Mouse (Mus musculus): ENCODE data around the gene Zfp93. TPM values are rescaled to one million over a fixed set of nuclear protein-coding genes. Genes with fewer than 3 reads are reported as not detected.

Gene Zfp93
- polyA plus RNA-seq, 1 experiment from 2014 or later: 5.3 TPM

DNA sequence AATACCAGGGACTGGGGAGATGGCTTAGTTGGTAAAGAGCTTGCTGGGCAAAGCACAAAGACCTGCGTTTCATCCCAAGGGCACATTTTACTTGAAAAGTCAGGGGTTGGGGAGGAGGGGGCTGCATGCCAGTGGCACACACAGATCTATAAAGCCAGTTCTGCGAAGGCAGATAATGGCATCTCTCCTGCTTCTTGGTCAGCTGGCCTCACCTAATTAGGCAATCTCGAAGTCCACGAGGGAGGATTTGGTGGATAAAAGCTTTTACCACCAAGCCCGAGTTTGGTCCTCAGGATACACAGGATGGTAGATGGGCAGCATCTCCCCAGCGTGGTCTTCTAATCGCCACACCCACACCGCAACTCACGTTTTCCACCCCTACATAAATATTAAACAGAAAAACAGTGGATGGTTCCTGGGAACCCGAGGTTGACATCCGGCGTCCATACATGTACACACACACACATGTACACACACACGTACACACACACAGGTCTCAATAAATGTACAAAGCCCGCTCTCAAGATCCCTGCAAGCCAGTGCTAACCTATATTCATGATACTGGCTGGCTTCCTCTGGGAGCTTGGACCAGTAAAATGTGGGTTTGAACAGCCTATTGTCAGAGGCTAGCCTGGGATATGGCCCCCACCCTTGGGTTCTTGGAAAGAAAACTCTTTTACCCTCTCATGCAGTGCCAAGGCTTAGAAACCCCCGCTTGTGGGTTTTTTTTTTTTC is 27.3 kb downstream of the Zfp93 start:
- H3K4me3 ChIP-seq (ENCODE audit: low read depth, low read length): no peak overlapping the region
- H3K4me1 ChIP-seq (ENCODE audit: insufficient read depth, low read depth, low read length): peaks cover 4% of the 10 kb centered on the region; the same call in 1 of the 2 replicates
- whole genome bisulfite sequencing: 93% methylated on average over 15 of the region's 15 CpGs
- no peaks in the 10 kb centered on the region for H3K27me3 ChIP-seq (replicated peaks; ENCODE audit: insufficient read depth, low read length)
- no peak for TF ChIP-seq CTCF (IDR thresholded peaks at IDR 0.05)
- TF ChIP-seq EP300 (IDR thresholded peaks at IDR 0.05): no peak
- ATAC-seq (no peak), DNase-seq (ENCODE audit: low spot score) (no peak)
- H3K9ac ChIP-seq (replicated peaks; ENCODE audit: low read depth): no peak overlapping the region
- H3K9me3 ChIP-seq (ENCODE audit: low read length): no peaks in the 10 kb centered on the region
- peaks cover 15% of the 10 kb centered on the region for H3K36me3 ChIP-seq (ENCODE audit: insufficient read depth, low read length)
- H3K27ac ChIP-seq (ENCODE audit: low read length): no peak overlapping the region
- no peak overlapping the region for H3K4me2 ChIP-seq (replicated peaks; ENCODE audit: low read depth, low read length)

DNA sequence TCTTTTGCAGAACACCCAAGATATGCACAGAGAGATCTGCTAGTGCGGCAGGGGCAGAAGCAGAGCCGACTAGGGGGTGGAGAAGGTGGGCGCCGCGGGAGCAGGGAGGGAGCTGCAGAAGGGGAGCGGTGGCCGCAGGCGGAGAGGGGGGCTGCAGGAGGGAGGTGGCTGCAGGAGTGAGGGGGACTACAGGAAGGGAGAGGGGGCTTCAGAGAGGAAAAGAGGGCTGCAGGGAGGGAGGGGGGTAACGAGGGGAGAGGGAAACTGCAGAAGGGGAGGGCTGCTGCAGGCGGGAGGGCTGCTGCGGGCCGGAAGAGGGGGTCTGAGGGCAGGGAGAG is 28.4 kb downstream of the Zfp93 start:
- no peak for ATAC-seq

GRCm38 (mm10) chr7:24298973-24299708 is 28.9 kb downstream of the Zfp93 start:
- Histone ChIP-seq H3K4me1 (ENCODE audit: insufficient read depth, low read depth, low read length) (peaks cover 4% of the 10 kb centered on the region; the same call in 1 of the 2 replicates), H3K27me3 (replicated peaks; ENCODE audit: insufficient read depth, low read length) (no peaks in the 10 kb centered on the region), H3K9me3 (ENCODE audit: low read length) (no peaks in the 10 kb centered on the region), H3K4me3 (ENCODE audit: low read depth, low read length) (peak overlapping the region; percentile 65), H3K4me2 (replicated peaks; ENCODE audit: low read depth, low read length) (peak overlapping the region; percentile 86), H3K9ac (replicated peaks; ENCODE audit: low read depth) (peak overlapping the region; percentile 56), H3K36me3 (ENCODE audit: insufficient read depth, low read length) (peaks cover 14% of the 10 kb centered on the region), H3K27ac (ENCODE audit: low read length) (peak overlapping the region; percentile 54; the same call in 1 of the 2 replicates)
- ATAC-seq (peak; percentile 90), DNase-seq (ENCODE audit: low spot score) (peak; percentile 93)
- WGBS: under 1% methylated on average over 45 of the region's 47 CpGs
- TF ChIP-seq EP300 (IDR thresholded peaks at IDR 0.05) (no peak), CTCF (IDR thresholded peaks at IDR 0.05) (peak; percentile 63)

More for the DNA sequence above, 28.4 kb downstream of the Zfp93 start:
- WGBS: under 1% methylated on average over 12 of the region's 12 CpGs
- no peak for DNase-seq (ENCODE audit: low spot score)
- Histone ChIP-seq H3K9ac (replicated peaks; ENCODE audit: low read depth) (peak overlapping the region; percentile 56), H3K27me3 (replicated peaks; ENCODE audit: insufficient read depth, low read length) (no peaks in the 10 kb centered on the region), H3K9me3 (ENCODE audit: low read length) (no peaks in the 10 kb centered on the region), H3K36me3 (ENCODE audit: insufficient read depth, low read length) (peaks cover 14% of the 10 kb centered on the region), H3K4me2 (replicated peaks; ENCODE audit: low read depth, low read length) (peak overlapping the region; percentile 86), H3K4me1 (ENCODE audit: insufficient read depth, low read depth, low read length) (peaks cover 4% of the 10 kb centered on the region; the same call in 1 of the 2 replicates), H3K27ac (ENCODE audit: low read length) (no peak overlapping the region), H3K4me3 (ENCODE audit: low read depth, low read length) (peak overlapping the region; percentile 65)
- no peak for TF ChIP-seq EP300 (IDR thresholded peaks at IDR 0.05)
- TF ChIP-seq CTCF (IDR thresholded peaks at IDR 0.05): no peak

DNA sequence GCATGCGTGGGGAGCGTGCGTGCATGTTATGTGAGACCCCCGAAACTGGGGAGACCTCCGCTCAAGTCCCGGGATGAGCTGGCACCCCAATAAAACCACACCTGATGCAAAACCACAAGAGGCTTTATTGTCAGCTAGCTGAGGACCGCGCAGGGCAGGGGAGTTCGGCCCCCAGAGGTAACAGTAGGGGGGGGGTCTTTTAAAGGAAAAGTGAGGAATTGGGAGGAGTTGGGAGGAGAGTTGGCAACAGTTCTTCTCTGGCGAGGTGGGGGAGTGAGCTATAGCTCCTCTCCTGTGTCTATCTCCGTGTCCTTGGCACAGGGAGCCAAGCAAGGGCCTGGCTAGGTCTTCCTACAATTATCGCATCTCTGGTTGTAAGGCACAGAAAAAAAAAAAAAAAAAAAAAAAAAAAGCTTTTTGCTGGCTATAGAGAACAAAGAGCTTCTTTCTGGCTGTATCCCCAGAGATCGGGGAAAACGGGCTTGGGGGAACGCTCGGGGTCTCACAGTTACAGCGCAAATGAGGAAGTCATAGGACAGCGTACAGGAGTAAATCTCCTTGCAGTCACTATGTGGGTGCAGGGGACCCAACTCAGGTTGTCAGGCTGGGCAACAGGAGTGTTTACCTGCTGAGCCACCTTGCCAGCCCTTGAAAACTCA is 29.7 kb downstream of the Zfp93 start:
- peak overlapping the region; percentile 86 for H3K4me2 ChIP-seq (replicated peaks; ENCODE audit: low read depth, low read length)
- H3K4me1 ChIP-seq (ENCODE audit: insufficient read depth, low read depth, low read length): peaks cover 4% of the 10 kb centered on the region; the same call in 1 of the 2 replicates
- peaks cover 10% of the 10 kb centered on the region for H3K36me3 ChIP-seq (ENCODE audit: insufficient read depth, low read length)
- peak overlapping the region; percentile 65 for H3K4me3 ChIP-seq (ENCODE audit: low read depth, low read length)
- ATAC-seq (no peak), DNase-seq (ENCODE audit: low spot score) (no peak)
- 2% methylated on average over 18 of the region's 18 CpGs for WGBS
- H3K9me3 ChIP-seq (ENCODE audit: low read length): no peaks in the 10 kb centered on the region
- no peak overlapping the region for H3K27ac ChIP-seq (ENCODE audit: low read length)
- H3K9ac ChIP-seq (replicated peaks; ENCODE audit: low read depth): no peak overlapping the region
- no peaks in the 10 kb centered on the region for H3K27me3 ChIP-seq (replicated peaks; ENCODE audit: insufficient read depth, low read length)
- TF ChIP-seq EP300 (IDR thresholded peaks at IDR 0.05): no peak
- TF ChIP-seq CTCF (IDR thresholded peaks at IDR 0.05): no peak

DNA sequence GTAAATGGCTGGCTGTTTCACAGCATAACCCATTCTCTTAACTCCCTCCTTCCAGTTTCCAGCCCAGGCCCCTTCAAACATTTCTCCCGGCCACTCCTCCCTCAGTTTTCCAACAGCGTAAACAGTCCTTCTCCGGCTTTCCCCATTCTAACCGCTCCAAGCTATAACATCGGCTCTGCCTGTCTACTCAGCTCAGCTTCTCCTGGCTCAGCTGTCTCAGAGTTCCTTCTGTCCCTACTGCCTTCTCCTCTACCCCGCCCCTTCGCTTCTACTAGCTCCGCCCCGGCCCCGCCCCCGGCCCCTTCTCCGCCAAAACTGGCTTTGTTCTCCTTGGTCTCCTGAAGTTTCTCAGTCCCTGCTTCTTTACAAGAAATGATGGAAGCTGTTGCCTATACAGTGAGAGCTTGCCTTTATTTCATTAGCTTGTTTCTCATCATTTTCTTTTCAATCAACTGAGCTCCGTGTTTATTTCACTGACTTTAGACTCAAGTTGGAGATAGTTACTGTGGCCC is 30.6 kb downstream of the Zfp93 start, which contains the start of gene Zfp61:
Zfp61 (minus strand) TSS at position 462 of the 512 bp plus-strand sequence.
- under 1% methylated on average over 13 of the region's 13 CpGs for WGBS
- DNase-seq (ENCODE audit: low spot score): peak; percentile 88
- Histone ChIP-seq H3K27me3 (replicated peaks; ENCODE audit: insufficient read depth, low read length) (no peaks in the 10 kb centered on the region), H3K4me2 (replicated peaks; ENCODE audit: low read depth, low read length) (peak within 1 kb of the TSS; percentile 86), H3K4me3 (ENCODE audit: low read depth, low read length) (peak within 1 kb of the TSS; percentile 65), H3K9me3 (ENCODE audit: low read length) (no peaks in the 10 kb centered on the region), H3K27ac (ENCODE audit: low read length) (0 out of 2 replicates have a peak within 1 kb of the TSS, but pooled peaks have one; percentile 39), H3K9ac (replicated peaks; ENCODE audit: low read depth) (no peak within 1 kb of the TSS), H3K4me1 (ENCODE audit: insufficient read depth, low read depth, low read length) (peaks cover 4% of the 10 kb centered on the region; the same call in 1 of the 2 replicates), H3K36me3 (ENCODE audit: insufficient read depth, low read length) (0 out of 2 replicates have a peak, but pooled peaks cover 2% of the 10 kb centered on the region)
- ATAC-seq: peak; percentile 71
- no peak for TF ChIP-seq CTCF (IDR thresholded peaks at IDR 0.05)
- no peak for TF ChIP-seq EP300 (IDR thresholded peaks at IDR 0.05)
